Mouse (Mus musculus) heart, adult 9 months (tissue): ENCODE results near the gene Kirrel3.

ENCODE experiments used
- DNase-seq, 2 experiments: peaks; one replicate each; pipeline ENCODE4 v3.0.0; 2022; ENCODE audit warnings: low spot score in 2 of 2

The Kirrel3 gene

GRCm38 (mm10) chr9:34947258-34947657 is 461.6 kb downstream of the Kirrel3 start:
- DNase-seq: no peak

GRCm38 (mm10) chr9:34947717-34948116 is 462.0 kb downstream of the Kirrel3 start:
- DNase-seq: peak; percentile 13

- peak; percentile 39 to 48 for DNase-seq
Observed at GRCm38 (mm10) chr9:34953420-34953819, 467.7 kb downstream of the Kirrel3 start.

- peak in 1 of 2 experiments; percentile 10 for DNase-seq
Observed at GRCm38 (mm10) chr9:34954212-34954611, 468.5 kb downstream of the Kirrel3 start.

- DNase-seq: no peak
Observed at GRCm38 (mm10) chr9:34956512-34956911, 470.8 kb downstream of the Kirrel3 start.

GRCm38 (mm10) chr9:34957691-34958090 is 472.0 kb downstream of the Kirrel3 start:
- DNase-seq: peak in 1 of 2 experiments; percentile 20

- no peak for DNase-seq
Observed at GRCm38 (mm10) chr9:34958183-34958830, 472.6 kb downstream of the Kirrel3 start.

GRCm38 (mm10) chr9:34960736-34961135 is 475.0 kb downstream of the Kirrel3 start:
- peak; percentile 28 to 79 for DNase-seq

- DNase-seq: peak in 1 of 2 experiments; percentile 23
Observed at GRCm38 (mm10) chr9:34961171-34961570, 475.5 kb downstream of the Kirrel3 start.

- no peak for DNase-seq
Observed at GRCm38 (mm10) chr9:34962251-34962650, 476.6 kb downstream of the Kirrel3 start.

- no peak for DNase-seq
Observed at GRCm38 (mm10) chr9:34963593-34963992, 477.9 kb downstream of the Kirrel3 start.

- no peak for DNase-seq
Observed at GRCm38 (mm10) chr9:34964172-34965040, 478.7 kb downstream of the Kirrel3 start.

GRCm38 (mm10) chr9:34965041-34965415 is 479.3 kb downstream of the Kirrel3 start:
- no peak for DNase-seq

GRCm38 (mm10) chr9:34967772-34968171 is 482.1 kb downstream of the Kirrel3 start:
- no peak for DNase-seq

- DNase-seq: no peak
Observed at GRCm38 (mm10) chr9:34969881-34970490, 484.3 kb downstream of the Kirrel3 start.

- no peak for DNase-seq
Observed at GRCm38 (mm10) chr9:34974326-34974725, 488.6 kb downstream of the Kirrel3 start.

- DNase-seq: no peak
Observed at GRCm38 (mm10) chr9:34975245-34975644, 489.6 kb downstream of the Kirrel3 start.

GRCm38 (mm10) chr9:34976596-34977462 is 491.1 kb downstream of the Kirrel3 start:
- no peak for DNase-seq

- no peak for DNase-seq
Observed at GRCm38 (mm10) chr9:34977700-34978099, 492.0 kb downstream of the Kirrel3 start.

- DNase-seq: no peak
Observed at GRCm38 (mm10) chr9:34978229-34978628, 492.5 kb downstream of the Kirrel3 start.

GRCm38 (mm10) chr9:34980516-34981265 is 495.0 kb downstream of the Kirrel3 start:
- DNase-seq: no peak
